Mouse (Mus musculus): ENCODE measurements around the gene Pcnx. TPM values are rescaled to one million over a fixed set of nuclear protein-coding genes. Genes with fewer than 3 reads are reported as not detected.
A peak's percentile ranks its signal among the peaks of the same experiment; 100 is the strongest.

Pcnx gene
- 10 to 100 TPM; 86.8 to 97.2 TPM for total RNA-seq (2021)

- peak; percentile 85 to 86 for DNase-seq (ENCODE audit: low spot score in 2 of 2)
Measured at GRCm38 (mm10) chr12:81859351-81860307, at the start of gene Pcnx. Gene Pcnx, plus strand, starts transcription at chr12:81860023.

DNA sequence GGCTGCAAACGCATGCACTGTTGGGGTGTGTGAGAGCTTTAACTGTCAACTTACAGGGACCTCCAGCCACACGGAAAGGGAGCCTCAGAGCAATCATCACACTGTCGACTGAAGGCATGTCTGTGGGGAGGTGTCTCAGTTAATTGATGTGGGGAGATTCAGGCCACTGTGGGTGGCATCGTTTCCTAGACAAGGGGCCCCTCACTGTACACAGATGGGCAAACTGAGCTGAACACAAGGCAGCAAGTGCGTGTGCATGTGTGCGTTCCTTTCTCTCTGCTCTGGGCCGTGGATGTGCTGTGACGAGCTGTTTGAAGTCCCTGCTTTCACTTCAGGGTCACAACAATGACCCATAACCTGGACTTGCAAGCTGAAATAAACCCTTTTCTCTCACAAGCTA lies 49.4 kb upstream of the Pcnx start:
- intact Hi-C loops (cut with DNase I) = no loop called here
- DNase-seq (ENCODE audit: low spot score in 2 of 2) = no peak

More at GRCm38 (mm10) chr12:81859351-81860307, at the start of gene Pcnx:
- intact Hi-C loops (cut with DNase I) = loop anchor here (5.0 kb wide), 3 partner anchors 52 to 62 kb away; no protein-coding TSS in a partner anchor

DNA sequence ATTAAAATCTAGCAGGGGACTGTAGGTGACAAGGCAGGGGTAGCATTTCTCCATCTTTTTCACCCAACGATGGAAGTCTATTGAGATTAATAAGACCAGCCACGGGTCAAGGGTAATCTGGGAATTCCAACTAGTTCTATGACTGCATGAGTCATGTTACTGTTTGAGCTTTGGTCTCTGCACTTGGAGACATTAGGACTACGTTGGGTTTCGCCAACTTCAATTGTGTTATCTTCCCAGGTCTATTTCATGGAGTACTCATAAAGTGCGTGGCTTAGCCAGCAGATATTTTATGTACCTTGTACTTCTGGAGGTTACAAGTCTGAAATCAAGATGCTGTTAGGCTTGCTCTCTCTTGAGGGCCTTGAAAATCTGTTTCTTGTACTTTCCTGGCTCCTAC lies 45.1 kb upstream of the Pcnx start:
- no peak for DNase-seq (ENCODE audit: low spot score in 2 of 2)
- intact Hi-C loops (cut with DNase I) = no loop called here

DNA sequence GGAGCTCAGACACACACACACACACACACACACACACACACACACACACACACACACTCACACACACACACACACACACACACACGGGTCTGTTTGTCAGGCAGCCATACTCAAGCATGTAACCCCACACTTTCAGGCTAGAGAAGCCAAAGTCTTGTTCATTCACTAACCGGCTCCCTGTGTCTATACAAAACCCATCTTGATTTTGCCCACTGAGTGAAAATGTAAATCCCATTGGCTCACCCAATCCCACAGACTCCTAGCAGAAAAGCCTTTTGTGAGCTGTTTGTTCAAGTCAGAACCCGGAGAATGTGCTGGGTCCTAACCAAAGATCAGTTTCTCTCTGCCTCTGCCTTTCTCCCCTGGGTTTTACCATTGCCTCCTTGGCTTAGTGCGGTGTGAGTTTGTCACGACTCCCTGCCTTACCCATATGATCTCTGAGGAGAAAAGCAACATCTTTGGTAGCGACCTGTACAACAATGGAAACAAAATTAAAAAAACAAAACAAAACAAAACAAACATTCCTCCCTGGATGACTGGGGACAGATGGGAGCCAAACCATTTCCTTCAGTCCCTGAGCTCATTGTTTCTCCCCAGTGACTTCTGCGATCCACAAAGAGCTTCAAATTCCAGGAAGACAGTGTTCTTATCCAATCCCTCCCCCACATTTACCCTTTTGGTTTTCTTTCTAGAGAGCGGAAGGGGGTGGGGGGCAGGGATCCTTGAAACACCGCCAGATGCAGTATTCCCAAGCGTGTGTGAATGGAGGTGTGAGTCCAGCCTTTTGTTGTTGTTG lies 43.3 kb upstream of the Pcnx start:
- intact Hi-C loops (cut with DNase I) = no loop called here

DNA sequence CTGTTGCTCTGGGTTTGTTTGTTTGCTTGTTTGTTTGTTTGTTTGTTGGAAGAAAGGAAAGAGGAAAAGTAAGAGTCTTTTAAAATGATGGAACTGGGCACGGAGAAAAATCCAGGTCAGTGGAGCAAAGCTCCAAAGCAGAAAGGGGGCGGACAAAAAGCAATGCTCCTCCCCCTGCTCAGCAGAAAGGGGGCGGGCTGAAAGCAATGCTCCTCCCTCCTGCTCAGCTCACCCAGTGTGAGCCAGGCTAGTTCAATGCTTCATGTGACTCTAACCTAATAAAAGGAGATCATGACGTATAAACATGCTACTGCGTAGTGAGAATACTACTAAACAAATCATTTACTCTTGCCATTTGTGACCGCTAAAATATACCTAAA lies 42.7 kb upstream of the Pcnx start:
- intact Hi-C loops (cut with DNase I) = no loop called here
- DNase-seq (ENCODE audit: low spot score in 2 of 2) = no peak

More for the DNA sequence above, 43.3 kb upstream of the Pcnx start:
- DNase-seq (ENCODE audit: low spot score in 2 of 2) = no peak

- peak in 1 of 2 experiments; percentile 41 for DNase-seq (ENCODE audit: low spot score in 2 of 2)
- intact Hi-C loops (cut with DNase I) = no loop called here
Measured at GRCm38 (mm10) chr12:81820700-81821099, 39.1 kb upstream of the Pcnx start.

GRCm38 (mm10) chr12:81822176-81822575 lies 37.6 kb upstream of the Pcnx start:
- DNase-seq (ENCODE audit: low spot score in 2 of 2) = no peak
- intact Hi-C loops (cut with DNase I) = no loop called here

- intact Hi-C loops (cut with DNase I) = no loop called here
- DNase-seq (ENCODE audit: low spot score in 2 of 2) = no peak
Measured at GRCm38 (mm10) chr12:81822778-81823480, 36.9 kb upstream of the Pcnx start.

DNA sequence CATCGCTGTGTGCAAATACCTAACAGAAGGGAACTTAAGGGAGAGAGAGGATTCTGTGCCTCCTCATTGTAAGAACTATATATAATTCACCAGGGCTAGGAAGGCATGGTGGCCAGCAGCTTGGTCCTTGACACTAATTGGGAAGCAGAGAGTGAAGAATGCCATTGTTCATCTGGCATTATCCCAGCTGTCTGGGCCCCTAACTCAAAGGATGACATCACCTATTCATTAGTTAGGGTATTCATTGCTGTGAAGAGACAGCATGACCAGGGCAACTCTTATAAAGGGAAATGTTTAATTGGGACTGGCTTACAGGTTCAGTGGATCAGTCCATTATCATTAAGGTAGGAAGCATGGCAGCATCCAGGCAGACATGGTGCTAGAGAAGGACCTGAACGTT lies 31.5 kb upstream of the Pcnx start:
- intact Hi-C loops (cut with DNase I) = no loop called here
- no peak for DNase-seq (ENCODE audit: low spot score in 2 of 2)

DNA sequence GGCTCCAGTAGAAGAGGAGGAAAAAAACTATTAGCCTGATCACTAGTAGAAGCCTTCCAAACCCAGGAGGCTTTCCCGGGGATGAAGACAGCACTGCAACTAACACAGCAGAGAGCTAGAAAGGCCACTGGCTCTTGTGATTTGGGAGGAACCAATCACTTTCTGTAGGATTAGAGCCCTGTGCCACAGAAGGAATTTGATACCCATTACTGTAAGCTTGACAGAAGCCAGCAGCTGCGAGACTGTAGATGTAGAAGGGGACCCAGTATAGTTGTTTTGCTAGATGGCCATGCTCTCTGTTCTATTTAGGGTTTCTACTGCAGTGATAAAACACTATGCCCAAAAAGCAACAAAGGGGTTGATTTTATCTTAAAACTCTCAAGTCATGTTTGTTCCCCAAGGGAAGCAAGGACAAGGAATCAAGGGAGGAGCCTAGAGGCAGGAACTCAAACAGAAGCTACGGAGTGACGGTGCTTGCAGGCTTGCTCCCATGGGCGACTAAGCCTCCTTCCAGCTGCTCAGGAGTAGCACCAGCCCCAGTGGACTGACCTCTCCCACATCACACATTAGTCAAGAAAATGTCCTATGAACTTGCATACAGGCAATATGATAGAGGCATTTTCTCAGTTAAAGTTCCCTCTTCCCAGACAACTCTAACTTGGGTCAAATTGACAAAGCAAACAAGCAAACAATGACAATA lies 27.6 kb upstream of the Pcnx start:
- no peak for DNase-seq (ENCODE audit: low spot score in 2 of 2)
- intact Hi-C loops (cut with DNase I) = no loop called here

DNA sequence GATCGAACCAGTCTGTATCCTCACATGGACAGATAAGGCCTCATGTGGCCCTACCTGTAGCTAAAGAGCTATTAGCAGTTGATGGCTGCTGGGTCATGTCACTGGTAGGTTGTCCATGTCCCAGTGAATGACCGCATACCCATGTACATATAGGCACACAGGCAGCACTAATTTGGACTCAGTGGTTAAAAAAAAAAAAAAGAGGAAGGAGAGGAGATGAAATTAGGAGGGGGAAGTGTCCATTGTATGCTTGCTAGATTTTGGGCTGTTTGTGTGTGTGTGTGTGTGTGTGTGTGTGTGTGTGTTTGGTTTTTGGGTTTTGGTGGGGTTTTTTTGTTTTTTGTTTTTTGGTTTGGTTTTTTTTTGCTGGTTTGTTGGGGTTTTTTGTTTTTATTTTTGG lies 26.7 kb upstream of the Pcnx start:
- intact Hi-C loops (cut with DNase I) = no loop called here
- DNase-seq (ENCODE audit: low spot score in 2 of 2) = no peak

- no peak for DNase-seq (ENCODE audit: low spot score in 2 of 2)
- intact Hi-C loops (cut with DNase I) = no loop called here
Measured at GRCm38 (mm10) chr12:81836162-81836561, 23.7 kb upstream of the Pcnx start.

DNA sequence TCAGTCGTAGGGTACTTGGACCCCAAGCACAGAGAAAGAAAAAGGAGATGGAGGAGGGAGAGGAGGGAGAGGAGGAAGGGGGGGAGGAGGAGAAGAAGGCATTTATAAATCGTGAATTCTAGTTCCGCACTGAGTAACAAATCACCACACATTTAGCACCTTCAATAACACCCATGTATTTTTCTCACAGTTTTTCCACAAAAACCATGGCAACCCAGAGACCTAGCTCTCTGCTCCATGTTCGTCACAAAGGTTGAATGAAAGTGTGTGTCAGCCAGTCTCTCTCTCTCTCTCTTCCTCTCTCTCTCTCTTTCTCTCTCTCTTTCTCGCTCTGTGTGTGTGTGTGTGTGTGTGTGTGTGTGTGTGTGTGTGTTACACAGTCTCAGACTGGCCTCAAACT lies 22.4 kb upstream of the Pcnx start:
- no peak for DNase-seq (ENCODE audit: low spot score in 2 of 2)
- intact Hi-C loops (cut with DNase I) = no loop called here

DNA sequence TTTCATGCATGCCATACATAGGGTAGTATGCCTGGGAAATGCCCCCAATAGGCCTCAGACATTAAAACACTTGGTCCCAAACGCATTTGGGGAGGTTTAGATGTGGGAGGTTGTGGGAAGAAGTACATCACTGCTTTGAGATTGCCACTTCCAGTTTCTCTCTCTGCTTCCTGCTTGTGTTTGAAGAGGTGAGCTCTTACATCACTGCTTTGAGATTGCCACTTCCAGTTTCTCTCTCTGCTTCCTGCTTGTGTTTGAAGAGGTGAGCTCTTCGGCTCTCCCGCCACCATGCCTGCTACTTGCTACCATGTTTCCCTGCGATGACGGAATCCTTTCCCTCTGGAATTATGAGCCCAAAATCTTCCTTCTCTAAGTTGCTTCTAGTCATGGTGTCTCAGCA lies 20.2 kb upstream of the Pcnx start:
- DNase-seq (ENCODE audit: low spot score in 2 of 2) = no peak
- intact Hi-C loops (cut with DNase I) = loop anchor here (5.0 kb wide), 1 partner anchor 42 kb away; no protein-coding TSS in a partner anchor

- no peak for DNase-seq (ENCODE audit: low spot score in 2 of 2)
- intact Hi-C loops (cut with DNase I) = loop anchor here (5.0 kb wide), 1 partner anchor 44 kb away; no protein-coding TSS in a partner anchor
Measured at GRCm38 (mm10) chr12:81841046-81841445, 18.8 kb upstream of the Pcnx start.

DNA sequence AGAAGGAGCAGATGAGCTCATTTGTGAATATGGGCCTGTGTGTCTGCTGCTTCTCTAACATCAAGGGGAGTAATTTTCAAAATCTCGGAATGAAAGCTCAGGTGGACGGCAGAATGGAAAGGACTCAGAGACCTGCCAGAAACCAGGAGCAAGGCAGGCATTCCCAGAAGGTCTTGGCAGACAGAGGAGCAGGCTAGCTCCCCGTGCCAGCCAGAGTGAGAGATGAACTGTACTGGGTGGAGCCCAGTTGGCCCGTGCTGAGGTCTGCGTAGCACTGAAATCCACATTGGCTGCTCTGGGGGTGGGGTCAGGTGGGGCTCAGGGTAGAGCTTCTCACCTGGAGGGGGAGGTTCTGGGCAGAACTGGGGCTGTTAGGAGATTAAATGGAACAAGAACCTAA lies 16.3 kb upstream of the Pcnx start:
- DNase-seq (ENCODE audit: low spot score in 2 of 2) = no peak
- intact Hi-C loops (cut with DNase I) = loop anchor here (5.0 kb wide), 1 partner anchor 46 kb away; no protein-coding TSS in a partner anchor

GRCm38 (mm10) chr12:81844572-81844971 lies 15.3 kb upstream of the Pcnx start:
- intact Hi-C loops (cut with DNase I) = loop anchor here (5.0 kb wide), 1 partner anchor 47 kb away; no protein-coding TSS in a partner anchor

DNA sequence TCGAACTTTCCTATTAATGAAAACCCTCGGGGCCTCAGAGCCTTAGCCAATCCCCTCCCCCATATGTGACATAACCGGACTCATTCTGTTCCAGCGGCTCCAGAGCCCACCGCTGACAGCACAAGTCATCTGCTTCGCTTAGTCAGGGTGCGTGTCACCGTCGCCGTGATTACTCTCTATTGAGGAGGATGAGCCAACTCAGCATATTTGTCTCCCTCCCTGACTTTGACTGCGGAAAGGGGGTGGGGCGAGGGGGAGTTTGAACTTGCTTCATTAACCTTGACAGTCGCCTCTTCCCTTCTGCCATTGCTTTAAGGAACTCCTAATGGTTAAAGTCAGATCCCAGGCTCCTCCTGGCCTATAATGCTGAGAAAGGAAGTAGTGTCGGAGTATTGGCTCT lies 14.8 kb upstream of the Pcnx start:
- DNase-seq (ENCODE audit: low spot score in 2 of 2) = no peak

More at GRCm38 (mm10) chr12:81844572-81844971, 15.3 kb upstream of the Pcnx start:
- no peak for DNase-seq (ENCODE audit: low spot score in 2 of 2)

DNA sequence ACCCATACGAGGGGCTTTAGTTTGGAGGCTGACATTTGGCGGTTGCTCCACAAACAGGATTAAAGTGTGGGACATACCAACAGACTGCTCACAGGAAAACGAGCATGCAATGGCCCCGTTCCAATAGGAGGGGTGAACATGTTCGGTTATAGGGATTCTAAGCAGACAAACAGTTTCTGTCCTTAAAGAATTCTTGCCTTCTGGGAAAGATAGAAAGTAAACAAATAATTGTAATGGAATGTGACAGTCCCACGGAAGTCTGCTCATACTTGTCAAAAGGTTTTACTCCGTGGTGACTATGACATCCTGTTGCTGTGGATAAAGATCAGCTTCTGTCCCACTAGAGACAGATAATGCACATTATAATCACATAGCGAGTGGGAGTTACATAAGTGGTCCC lies 10.2 kb upstream of the Pcnx start:
- intact Hi-C loops (cut with DNase I) = no loop called here

More for the DNA sequence above, 14.8 kb upstream of the Pcnx start:
- intact Hi-C loops (cut with DNase I) = loop anchor here (5.0 kb wide), 1 partner anchor 48 kb away; no protein-coding TSS in a partner anchor

More for the DNA sequence above, 10.2 kb upstream of the Pcnx start:
- DNase-seq (ENCODE audit: low spot score in 2 of 2) = no peak
